Mouse (Mus musculus): ENCODE results near the gene Pex16. TPM values are rescaled to one million over a fixed set of nuclear protein-coding genes. Genes with fewer than 3 reads are reported as not detected.

Pex16 gene
- polyA plus RNA-seq, 1 experiment from 2014 or later, result 39.7 TPM

DNA sequence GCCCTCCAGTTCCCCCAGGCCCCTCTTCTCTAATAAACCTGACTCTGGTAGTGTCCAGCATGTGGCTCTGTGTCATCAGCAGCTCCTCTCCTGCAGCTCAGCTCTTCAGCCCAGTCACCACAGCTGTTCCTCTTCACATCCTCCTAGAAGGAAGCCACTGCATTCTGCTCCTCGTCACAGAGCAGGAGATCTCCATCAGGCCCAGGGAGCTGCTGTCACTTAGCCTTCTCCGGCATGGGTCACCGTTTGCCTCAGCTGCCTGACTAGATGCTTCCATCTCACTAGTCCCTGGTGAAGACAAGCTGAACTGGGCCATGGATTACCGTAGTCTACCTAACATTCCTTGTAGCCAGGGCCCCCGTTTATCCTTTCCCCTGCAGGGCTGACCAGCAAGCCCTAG, 6.7 kb downstream of the Pex16 start:
- ATAC-seq (ENCODE audit: low FRiP score), result no peak
- Histone ChIP-seq H3K27me3 (replicated peaks) (no peaks in the 10 kb centered on the region), H3K4me1 (peaks cover 10% of the 10 kb centered on the region), H3K27ac (replicated peaks) (no peak overlapping the region), H3K4me2 (no peak overlapping the region), H3K36me3 (peaks cover 84% of the 10 kb centered on the region), H3K4me3 (replicated peaks) (no peak overlapping the region), H3K9me3 (replicated peaks) (no peaks in the 10 kb centered on the region), H3K9ac (replicated peaks) (no peak overlapping the region)
- 87% methylated on average over 5 of the region's 5 CpGs for WGBS

DNA sequence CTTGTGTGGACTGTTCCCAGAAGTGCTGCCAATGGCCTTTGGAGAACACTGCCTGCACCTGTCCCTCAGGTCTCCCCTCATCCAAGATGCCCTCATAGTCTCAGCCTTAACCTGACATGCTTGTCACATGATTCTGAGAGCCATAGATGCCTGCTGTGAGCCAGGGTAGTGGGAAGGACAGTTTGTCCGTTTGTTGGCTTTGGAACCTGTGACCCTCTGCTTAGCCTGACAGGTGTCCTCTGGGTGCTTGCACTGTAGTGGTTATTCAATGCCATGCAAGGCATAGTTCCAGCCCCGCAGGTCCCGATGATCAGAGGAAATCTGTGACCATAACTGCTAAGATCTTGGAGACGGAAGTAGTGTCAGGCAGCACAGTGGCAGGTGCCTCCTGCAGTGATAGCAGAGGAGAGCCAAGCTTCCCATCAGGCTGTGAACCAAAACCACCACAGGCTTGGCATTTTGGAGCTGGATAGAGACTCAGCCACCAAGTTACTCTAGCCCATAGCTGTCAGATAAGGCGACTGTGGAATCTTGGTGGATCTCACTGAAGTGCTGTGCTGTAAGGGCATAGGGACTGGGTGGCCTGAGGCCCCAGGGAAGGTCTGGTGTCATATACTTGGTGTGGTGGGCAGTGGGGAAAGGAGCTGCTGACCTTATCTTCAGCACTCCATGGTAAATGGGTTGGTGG, 7.6 kb downstream of the Pex16 start, which contains the start of gene 1700029I15Rik:
Gene 1700029I15Rik, plus strand, starts transcription at position 638 of the 688 bp plus-strand sequence.
- H3K9me3 ChIP-seq (replicated peaks), result no peaks in the 10 kb centered on the region
- no peak for ATAC-seq (ENCODE audit: low FRiP score)
- H3K9ac ChIP-seq (replicated peaks), result no peak within 1 kb of the TSS
- no peak within 1 kb of the TSS for H3K4me3 ChIP-seq (replicated peaks)
- WGBS, result 91% methylated on average over 5 of the region's 5 CpGs
- peaks cover 93% of the 10 kb centered on the region for H3K36me3 ChIP-seq
- peaks cover 10% of the 10 kb centered on the region for H3K4me1 ChIP-seq
- no peak within 1 kb of the TSS for H3K4me2 ChIP-seq
- H3K27me3 ChIP-seq (replicated peaks), result no peaks in the 10 kb centered on the region
- H3K27ac ChIP-seq (replicated peaks), result 0 out of 2 replicates have a peak within 1 kb of the TSS, but pooled peaks have one; percentile 5

DNA sequence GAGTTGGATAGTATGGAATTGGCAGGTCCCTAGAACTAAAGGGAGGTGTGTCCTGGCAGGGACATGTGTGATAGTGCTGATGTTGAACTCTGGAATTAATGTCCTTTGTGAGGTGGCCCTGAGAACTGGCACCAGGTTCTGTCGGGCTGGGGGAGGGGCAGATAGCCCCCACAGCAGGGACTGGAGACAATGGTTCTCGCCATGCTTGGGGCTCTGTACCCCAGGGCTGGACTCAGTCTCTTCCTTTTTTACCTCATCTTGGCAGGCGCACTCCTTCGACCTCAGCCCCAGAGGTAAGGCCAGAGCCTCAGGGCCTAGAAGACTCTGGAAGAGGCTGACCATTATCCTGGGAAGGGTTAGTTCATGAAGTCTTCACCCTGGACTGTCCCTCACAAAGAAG, 8.3 kb downstream of the Pex16 start:
- Histone ChIP-seq H3K36me3 (peaks cover 99% of the 10 kb centered on the region), H3K4me3 (replicated peaks) (no peak overlapping the region), H3K4me2 (no peak overlapping the region), H3K27ac (replicated peaks) (no peak overlapping the region), H3K9me3 (replicated peaks) (no peaks in the 10 kb centered on the region), H3K4me1 (peaks cover 17% of the 10 kb centered on the region), H3K27me3 (replicated peaks) (no peaks in the 10 kb centered on the region), H3K9ac (replicated peaks) (no peak overlapping the region)
- WGBS, result 93% methylated on average over 4 of the region's 4 CpGs
- no peak for ATAC-seq (ENCODE audit: low FRiP score)

DNA sequence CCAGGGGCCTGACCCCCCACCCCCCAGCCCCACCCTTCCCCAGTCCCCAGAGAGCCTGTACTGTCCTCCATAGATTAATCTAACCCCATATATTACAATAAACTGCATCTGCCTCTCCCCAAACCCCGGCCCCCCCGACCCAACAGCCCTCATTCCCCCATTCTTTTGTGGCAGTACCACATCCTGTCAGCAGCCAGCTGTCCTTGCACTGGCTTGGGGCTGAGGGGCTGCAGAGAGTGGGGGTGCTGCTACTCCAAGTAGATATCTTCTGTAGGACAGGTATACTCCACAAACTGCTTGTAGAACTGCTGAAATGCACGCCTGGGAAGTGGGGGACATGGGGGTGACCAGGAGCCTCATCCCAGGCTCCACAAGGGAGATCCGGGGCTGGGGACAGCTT, 9.6 kb downstream of the Pex16 start:
- peaks cover 29% of the 10 kb centered on the region for H3K4me1 ChIP-seq
- H3K4me2 ChIP-seq, result no peak overlapping the region
- H3K9me3 ChIP-seq (replicated peaks), result no peaks in the 10 kb centered on the region
- no peaks in the 10 kb centered on the region for H3K27me3 ChIP-seq (replicated peaks)
- H3K4me3 ChIP-seq (replicated peaks), result no peak overlapping the region
- no peak for ATAC-seq (ENCODE audit: low FRiP score)
- 79% methylated on average over 4 of the region's 4 CpGs for WGBS
- no peak overlapping the region for H3K27ac ChIP-seq (replicated peaks)
- no peak overlapping the region for H3K9ac ChIP-seq (replicated peaks)
- H3K36me3 ChIP-seq, result peaks cover 86% of the 10 kb centered on the region

DNA sequence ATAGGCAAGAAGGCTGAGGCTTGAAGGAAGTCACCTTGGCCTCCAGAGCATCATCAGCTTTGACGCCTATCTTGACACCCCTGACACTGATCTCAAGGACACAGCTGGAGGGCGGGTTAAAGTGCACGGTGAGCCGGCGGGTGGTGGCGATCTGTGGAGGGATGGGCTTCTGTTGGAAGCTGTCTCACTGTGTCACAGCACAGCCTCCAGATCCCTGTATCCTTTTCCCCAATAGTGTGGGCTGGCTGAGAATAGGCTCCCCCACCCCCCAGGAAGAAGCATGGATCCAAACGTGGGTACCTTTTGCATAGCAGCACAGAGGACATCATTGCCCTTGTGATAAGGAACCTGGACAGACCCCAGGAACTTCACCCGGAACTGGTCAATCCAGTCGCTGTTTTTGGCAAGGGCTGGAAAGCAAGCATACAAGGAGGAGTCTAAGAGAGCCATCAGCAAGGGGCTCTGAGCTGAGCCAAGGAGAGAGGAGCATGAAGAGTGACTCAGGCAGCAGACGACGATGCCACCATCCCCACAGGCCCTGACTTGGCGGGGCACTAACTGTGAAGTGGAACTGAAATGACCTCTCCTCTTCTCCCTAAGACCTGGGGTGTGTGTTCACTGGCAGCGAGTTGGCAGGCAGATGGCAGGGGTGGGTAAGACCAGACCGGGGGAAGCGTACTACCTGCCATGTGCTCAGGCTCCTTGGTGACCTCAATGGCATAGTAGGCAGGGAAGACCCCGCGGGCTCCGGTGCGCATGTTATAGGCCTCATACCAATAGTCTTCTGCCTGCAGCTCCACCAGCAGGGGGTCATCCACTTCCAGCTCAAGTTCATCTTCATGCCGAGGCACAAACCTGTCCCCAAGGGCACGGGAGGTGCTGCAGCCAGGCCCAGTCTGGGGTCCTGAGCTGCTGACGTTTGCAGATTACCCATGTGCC, 10.9 kb downstream of the Pex16 start:
- ATAC-seq (ENCODE audit: low FRiP score), result no peak
- Histone ChIP-seq H3K36me3 (peaks cover 73% of the 10 kb centered on the region), H3K27ac (replicated peaks) (no peak overlapping the region), H3K4me3 (replicated peaks) (no peak overlapping the region), H3K9me3 (replicated peaks) (no peaks in the 10 kb centered on the region), H3K9ac (replicated peaks) (no peak overlapping the region), H3K27me3 (replicated peaks) (no peaks in the 10 kb centered on the region), H3K4me1 (peaks cover 39% of the 10 kb centered on the region), H3K4me2 (no peak overlapping the region)
- WGBS, result 86% methylated on average over 22 of the region's 22 CpGs

DNA sequence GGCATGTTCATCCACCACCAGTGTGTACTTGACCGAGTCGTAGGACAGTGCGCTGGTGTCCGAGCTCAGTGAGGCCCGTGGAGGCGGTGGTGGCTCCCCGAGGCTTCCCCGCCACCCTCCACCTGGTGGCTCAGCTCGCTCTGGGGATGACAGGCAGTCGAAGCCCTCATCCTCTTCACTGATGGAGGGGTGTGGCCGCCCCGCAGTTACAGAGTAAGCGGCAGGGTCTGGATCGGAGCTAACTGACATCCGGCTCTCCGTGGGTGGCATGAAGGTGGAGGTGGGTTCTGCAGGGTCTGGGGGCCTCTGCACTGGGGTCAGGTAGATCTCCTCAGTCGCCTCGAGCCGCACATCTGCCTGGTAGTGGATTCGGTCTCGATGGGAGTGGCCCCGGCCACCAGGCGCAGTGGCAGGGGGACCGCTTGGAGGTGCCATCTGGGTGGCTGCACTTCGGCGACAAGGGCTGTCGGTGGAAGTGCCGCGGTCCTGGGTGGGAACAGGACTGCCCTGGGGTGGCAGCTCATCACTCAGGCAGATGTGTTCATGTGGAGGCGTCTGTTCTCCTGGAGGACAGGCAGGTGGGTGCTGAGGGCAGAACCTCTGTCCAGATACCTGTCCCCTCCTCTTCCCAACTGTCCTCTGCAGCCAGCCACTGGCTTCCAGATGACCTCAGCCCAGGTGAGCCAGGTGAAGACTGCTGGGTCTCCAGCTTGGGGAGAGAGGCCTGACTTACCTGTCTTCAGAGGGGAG, 12.5 kb downstream of the Pex16 start:
- Histone ChIP-seq H3K4me3 (replicated peaks) (no peak overlapping the region), H3K9me3 (replicated peaks) (no peaks in the 10 kb centered on the region), H3K36me3 (peaks cover 57% of the 10 kb centered on the region), H3K4me2 (peak overlapping the region; percentile 87), H3K9ac (replicated peaks) (peak overlapping the region; percentile 84; the same call in 1 of the 2 replicates), H3K4me1 (peaks cover 52% of the 10 kb centered on the region), H3K27me3 (replicated peaks) (no peaks in the 10 kb centered on the region), H3K27ac (replicated peaks) (no peak overlapping the region)
- 94% methylated on average over 30 of the region's 30 CpGs for whole genome bisulfite sequencing
- ATAC-seq (ENCODE audit: low FRiP score), result no peak

DNA sequence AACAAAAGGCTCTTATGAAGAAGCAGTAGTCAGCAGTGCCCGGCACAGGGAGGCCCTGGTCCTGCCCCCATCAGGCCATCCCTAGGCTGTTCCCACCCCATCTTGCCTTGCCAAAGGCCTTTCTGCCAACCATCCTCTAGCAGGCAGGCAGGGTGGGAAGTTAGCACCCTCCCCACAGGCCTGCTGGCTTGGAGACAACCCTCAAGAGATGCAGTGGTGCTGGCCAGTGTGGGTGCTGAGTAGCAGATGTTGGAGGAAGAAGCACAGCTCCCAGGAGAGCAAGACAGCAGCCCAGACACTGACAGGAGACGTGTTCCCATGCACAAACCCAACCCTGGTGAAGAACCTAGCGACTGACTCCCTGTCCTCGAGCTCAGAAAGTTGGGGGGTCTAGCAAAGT, 13.2 kb downstream of the Pex16 start:
- 64% methylated on average over 4 of the region's 4 CpGs for WGBS
- H3K4me1 ChIP-seq, result peaks cover 59% of the 10 kb centered on the region
- H3K27me3 ChIP-seq (replicated peaks), result no peaks in the 10 kb centered on the region
- H3K4me2 ChIP-seq, result peak overlapping the region; percentile 87
- peaks cover 50% of the 10 kb centered on the region for H3K36me3 ChIP-seq
- no peaks in the 10 kb centered on the region for H3K9me3 ChIP-seq (replicated peaks)
- peak overlapping the region; percentile 83; the same call in 1 of the 2 replicates for H3K27ac ChIP-seq (replicated peaks)
- no peak for ATAC-seq (ENCODE audit: low FRiP score)
- H3K9ac ChIP-seq (replicated peaks), result peak overlapping the region; percentile 84
- peak overlapping the region; percentile 74 for H3K4me3 ChIP-seq (replicated peaks)

DNA sequence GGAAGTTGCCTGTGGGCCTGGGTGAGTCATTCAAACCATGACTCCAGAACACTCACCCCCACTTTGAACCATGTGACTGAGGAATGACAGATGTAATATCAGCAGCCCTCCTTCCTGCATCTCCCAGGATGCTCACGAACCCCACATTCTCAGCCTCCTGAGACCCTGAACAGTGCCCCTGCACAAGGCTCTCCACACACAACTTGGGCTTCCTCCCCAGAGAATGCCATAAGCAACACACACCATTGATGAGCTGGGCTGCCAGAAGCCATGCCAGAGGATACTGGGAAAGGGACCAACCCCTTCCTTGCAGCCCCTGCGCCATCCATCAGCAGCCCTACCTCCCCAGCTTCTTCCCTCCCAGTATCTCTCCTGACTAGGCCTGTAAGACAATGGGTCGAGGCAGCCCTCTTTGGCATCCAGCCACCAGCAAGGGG, 13.6 kb downstream of the Pex16 start:
- Histone ChIP-seq H3K36me3 (peaks cover 46% of the 10 kb centered on the region), H3K4me3 (replicated peaks) (peak overlapping the region; percentile 74), H3K9me3 (replicated peaks) (no peaks in the 10 kb centered on the region), H3K9ac (replicated peaks) (peak overlapping the region; percentile 84), H3K4me1 (peaks cover 63% of the 10 kb centered on the region), H3K27ac (replicated peaks) (peak overlapping the region; percentile 83), H3K27me3 (replicated peaks) (no peaks in the 10 kb centered on the region), H3K4me2 (peak overlapping the region; percentile 87)
- WGBS, result 30% methylated on average over 3 of the region's 3 CpGs
- ATAC-seq (ENCODE audit: low FRiP score), result no peak

DNA sequence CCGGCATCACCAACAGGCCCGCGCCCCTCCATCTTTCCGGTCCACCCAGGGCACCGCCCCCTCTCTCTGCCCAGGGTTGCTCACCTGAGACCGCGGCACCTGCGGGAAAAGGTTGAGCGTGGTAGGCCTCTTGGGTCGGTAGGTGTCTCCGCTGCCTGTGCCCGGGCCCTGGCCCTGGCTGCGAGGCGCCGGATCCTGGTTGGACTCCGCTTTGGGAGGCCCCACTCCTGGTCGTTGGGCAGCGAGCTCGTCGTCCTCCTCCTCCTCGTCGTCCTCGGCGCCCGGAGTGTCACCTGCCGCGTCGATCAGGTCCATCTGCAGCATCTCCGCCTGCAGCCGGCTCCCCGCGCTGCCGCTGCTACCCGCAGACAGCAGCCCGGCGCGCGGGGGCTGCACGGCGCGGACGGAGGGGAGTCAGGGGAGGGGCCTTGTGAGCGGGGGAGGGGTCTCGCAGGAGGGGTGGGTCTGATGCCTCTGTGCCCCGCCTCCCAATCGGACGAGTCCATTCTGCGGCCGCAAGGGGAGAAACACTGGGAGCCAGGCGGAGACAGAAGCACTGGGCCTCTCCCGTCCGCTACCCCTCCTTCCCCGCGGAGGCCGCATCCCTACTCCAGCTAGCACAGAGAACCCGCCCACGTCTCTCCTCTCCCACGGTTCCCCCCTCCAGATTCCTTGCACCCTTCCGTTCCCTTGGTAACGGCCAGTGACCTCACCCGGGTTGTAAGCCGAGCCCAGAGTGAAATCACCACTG, 14.6 kb downstream of the Pex16 start:
- Histone ChIP-seq H3K4me2 (peak overlapping the region; percentile 87), H3K9ac (replicated peaks) (peak overlapping the region; percentile 84), H3K9me3 (replicated peaks) (no peaks in the 10 kb centered on the region), H3K4me3 (replicated peaks) (peak overlapping the region; percentile 74), H3K36me3 (peaks cover 36% of the 10 kb centered on the region), H3K27me3 (replicated peaks) (no peaks in the 10 kb centered on the region), H3K27ac (replicated peaks) (peak overlapping the region; percentile 83), H3K4me1 (peaks cover 68% of the 10 kb centered on the region)
- ATAC-seq (ENCODE audit: low FRiP score), result peak; percentile 90
- WGBS, result under 1% methylated on average over 61 of the region's 62 CpGs

DNA sequence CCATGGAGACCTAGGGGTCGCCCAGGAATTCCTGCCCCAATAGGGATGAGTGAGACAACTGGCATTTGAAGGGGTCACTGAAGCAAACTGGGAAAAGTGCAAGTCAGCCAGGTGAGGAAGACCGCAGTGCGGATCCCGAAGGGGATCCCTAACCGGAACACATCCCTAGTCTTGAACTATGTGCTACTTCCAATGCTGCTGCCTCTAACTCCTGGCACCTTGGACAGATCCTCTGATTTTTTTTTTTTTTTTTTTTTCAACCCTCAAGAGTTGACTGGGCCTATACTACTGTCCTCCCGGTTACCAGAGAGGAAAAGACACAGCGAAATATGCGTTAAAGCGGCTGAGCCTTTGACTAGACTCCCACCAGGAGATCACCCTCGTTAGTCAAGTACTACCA, 15.2 kb downstream of the Pex16 start:
- Histone ChIP-seq H3K27me3 (replicated peaks) (no peaks in the 10 kb centered on the region), H3K36me3 (peaks cover 30% of the 10 kb centered on the region), H3K4me1 (peaks cover 68% of the 10 kb centered on the region), H3K9me3 (replicated peaks) (no peaks in the 10 kb centered on the region), H3K4me2 (peak overlapping the region; percentile 87), H3K9ac (replicated peaks) (peak overlapping the region; percentile 84; the same call in 1 of the 2 replicates), H3K4me3 (replicated peaks) (peak overlapping the region; percentile 74), H3K27ac (replicated peaks) (peak overlapping the region; percentile 83)
- WGBS, result 2% methylated on average over 10 of the region's 10 CpGs
- ATAC-seq (ENCODE audit: low FRiP score), result no peak; the same call in 1 of the 2 replicates
